Mouse (Mus musculus) adipocyte (in vitro differentiated cells): ENCODE data around the gene Il12rb2.
A peak's percentile ranks its signal among the peaks of the same experiment; 100 is the strongest.

ENCODE experiments used
- DNase-seq: peaks from one replicate; pipeline ENCODE4 v3.0.0-alpha.2; 2016; ENCODE audit warnings: low spot score

Il12rb2 gene

GRCm38 (mm10) chr6:67292042-67292623 is 83.9 kb downstream of the Il12rb2 start:
- DNase-seq, result no peak

GRCm38 (mm10) chr6:67282897-67283296 is 93.1 kb downstream of the Il12rb2 start:
- DNase-seq, result no peak

- DNase-seq, result no peak
These were observed 94.3 kb downstream of the Il12rb2 start for GRCm38 (mm10) chr6:67281614-67282197.

- DNase-seq, result no peak
These were observed 98.0 kb downstream of the Il12rb2 start for GRCm38 (mm10) chr6:67277944-67278343.

GRCm38 (mm10) chr6:67269459-67269858 is 106.5 kb downstream of the Il12rb2 start:
- no peak for DNase-seq

- no peak for DNase-seq
These were observed 107.0 kb downstream of the Il12rb2 start for GRCm38 (mm10) chr6:67268983-67269382.

GRCm38 (mm10) chr6:67268245-67268612 is 107.8 kb downstream of the Il12rb2 start:
- DNase-seq, result no peak

- peak; percentile 56 for DNase-seq
These were observed 108.4 kb downstream of the Il12rb2 start for GRCm38 (mm10) chr6:67267408-67268244.

GRCm38 (mm10) chr6:67266664-67267407 is 109.2 kb downstream of the Il12rb2 start:
- peak; percentile 97 for DNase-seq

- DNase-seq, result peak; percentile 69
These were observed 109.8 kb downstream of the Il12rb2 start for GRCm38 (mm10) chr6:67266159-67266657.

GRCm38 (mm10) chr6:67264935-67265334 is 111.1 kb downstream of the Il12rb2 start:
- DNase-seq, result no peak

- no peak for DNase-seq
These were observed 124.9 kb downstream of the Il12rb2 start for GRCm38 (mm10) chr6:67251095-67251494.

GRCm38 (mm10) chr6:67244451-67244850 is 131.5 kb downstream of the Il12rb2 start:
- DNase-seq, result no peak

GRCm38 (mm10) chr6:67243765-67244420 is 132.1 kb downstream of the Il12rb2 start:
- no peak for DNase-seq
